Mouse (Mus musculus) liver, postnatal 0 days (tissue): Measurements from ENCODE around the gene Rbfox3.

Experiments used
- CTCF ChIP-seq: sonication (generic); IDR thresholded peaks from 2 replicates; pipeline ENCODE4 v1.5.1; 2016; ENCODE audit warnings: antibody characterized with exemption, low read depth
- EP300 ChIP-seq: IDR thresholded peaks from 2 replicates; pipeline ENCODE4 v1.6.1; 2016; ENCODE audit warnings: antibody characterized with exemption, low read depth, mild to moderate bottlenecking

- TF ChIP-seq EP300 (no peak), CTCF (no peak)
Measured at GRCm38 (mm10) chr11:118486281-118486680, 425.1 kb downstream of the Rbfox3 start.
